Mouse (Mus musculus): ENCODE measurements around the gene Snrnp25.

The Snrnp25 gene

DNA sequence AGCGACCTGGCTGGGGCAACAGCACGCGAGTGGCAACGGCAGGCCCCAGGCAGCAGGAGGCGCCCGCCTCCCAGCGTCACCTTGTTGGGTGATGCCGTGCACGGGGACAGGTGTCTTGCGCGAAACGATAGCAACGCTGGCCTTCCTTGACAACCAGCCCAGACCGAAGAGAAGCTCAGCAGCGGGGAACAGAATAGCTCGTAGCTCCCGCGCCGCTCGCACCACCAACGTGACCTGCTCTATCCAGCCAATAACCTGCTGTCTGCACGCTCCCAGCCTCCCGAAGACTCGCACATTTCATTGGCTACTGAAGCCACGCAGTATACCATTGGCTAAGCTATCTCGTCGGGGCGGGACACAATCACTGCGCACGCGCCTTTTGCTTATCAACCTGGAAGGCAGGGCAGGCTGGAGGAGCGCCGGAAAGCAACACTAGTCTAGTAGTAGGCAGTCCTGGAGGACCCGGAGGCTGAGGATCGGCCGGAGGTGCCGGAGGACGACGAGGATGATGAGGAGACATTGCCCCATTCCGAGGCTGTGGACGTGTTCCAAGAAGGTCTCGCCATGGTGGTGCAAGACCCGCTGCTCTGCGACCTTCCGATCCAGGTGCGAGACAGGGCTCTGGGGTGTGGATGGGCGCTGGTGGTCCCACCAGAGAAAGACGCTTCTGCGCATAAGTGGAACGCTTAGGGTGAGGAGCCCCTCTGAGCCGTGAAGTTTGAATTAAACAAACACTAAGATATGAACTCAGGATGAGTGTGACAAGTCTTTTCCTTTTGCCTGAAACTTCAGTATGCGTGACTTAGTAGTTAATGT is at the start of gene Snrnp25:
TSS of gene Snrnp25 (plus strand) at position 358 of the 816 bp plus-strand sequence.
- peak; percentile 99 for DNase-seq (ENCODE audit: low read depth, low spot score)

DNA sequence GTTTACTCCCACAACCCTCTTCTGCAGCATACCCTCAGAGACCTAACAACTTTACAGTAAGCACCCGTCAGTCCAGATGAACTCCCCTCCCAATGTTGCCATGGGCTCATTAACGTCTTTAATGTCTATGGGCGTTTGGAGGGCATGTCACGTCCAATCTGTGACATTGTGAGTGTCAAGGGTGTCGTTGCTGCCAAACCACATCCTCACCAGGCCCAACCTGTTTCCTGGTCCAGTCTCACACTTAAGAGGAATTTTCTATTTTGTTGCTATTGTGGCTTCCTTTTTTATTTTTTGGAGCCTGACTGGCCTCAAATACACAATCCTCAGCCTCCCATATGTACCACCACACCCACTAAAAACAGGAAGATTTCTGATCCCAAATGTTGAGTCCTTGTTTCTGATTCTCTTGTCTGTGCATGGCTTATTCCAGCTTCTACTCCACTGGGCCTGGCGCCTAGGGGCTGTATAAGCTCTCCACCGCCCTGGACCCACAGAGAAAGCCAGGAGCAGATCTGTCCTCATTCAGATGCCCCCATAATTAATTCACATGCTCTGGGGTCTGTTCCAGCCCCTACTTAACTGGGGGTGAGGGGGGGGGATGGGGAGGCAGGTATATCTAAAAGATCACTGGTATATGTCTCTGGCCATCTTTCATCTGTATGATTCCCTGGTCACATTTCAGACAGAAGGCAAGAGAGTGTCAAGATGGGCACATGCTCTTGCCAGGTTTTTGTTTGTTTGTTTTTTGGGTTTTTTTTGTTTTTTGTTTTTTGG is 48.2 kb upstream of the Snrnp25 start:
- no peak for DNase-seq (ENCODE audit: low read depth, low spot score)

DNA sequence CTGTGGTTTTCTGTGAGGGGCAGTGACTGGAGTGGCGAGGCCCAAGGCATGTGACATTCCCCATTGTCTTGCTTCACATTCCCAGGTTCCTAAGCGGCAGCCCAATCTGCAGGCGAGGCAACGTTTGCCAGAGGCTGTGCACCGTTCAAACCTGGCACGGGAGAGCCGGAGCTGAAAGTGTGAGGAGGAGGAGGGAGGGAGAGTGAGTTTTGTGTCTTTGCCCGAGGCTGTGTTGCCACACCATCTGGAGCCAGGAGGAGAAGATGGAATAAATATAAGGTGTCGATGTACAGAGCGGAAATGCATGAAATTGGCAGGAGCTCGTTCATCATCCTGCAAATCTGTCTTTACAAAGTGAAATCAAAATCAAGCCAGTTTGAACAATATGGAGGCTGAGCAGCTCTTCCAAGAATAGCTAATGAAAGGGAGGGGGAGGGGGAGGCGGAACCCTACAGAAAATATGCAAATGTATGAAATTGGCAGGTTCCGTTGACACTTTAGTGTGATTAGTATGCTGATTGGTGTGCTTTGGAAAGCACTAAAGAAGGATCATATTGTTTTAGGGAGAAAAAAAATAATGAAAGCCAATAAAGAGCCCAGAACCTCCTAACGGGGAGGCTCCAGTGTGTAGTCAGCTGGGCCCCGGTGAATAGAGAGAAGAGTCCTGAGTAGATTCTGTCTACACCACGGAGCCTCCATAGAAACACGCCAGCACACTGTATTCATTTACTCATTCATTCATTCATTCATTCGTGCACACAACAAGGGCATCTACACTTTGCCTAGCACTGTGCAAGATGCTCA is 47.2 kb upstream of the Snrnp25 start:
- no peak for DNase-seq (ENCODE audit: low read depth, low spot score)

DNA sequence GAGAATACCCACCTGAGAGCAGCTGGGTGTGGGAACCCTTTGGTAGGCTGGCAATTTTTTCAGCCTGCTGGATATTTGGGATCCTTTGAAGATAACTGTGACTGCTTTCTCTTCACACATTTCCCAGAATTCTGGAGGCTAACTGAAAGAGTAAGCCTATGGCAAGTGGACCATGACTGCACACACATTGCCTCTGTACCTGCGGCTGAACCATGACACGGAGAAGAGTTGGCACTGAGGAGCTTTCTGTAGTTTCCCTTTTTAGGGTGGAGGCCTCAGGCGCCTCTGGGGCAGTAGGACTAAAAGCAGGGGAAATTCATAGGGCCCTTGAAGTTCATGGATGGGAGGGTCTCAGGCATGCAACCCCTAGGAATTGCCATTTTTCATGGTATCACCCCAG is 46.0 kb upstream of the Snrnp25 start:
- DNase-seq (ENCODE audit: low read depth, low spot score), result no peak

DNA sequence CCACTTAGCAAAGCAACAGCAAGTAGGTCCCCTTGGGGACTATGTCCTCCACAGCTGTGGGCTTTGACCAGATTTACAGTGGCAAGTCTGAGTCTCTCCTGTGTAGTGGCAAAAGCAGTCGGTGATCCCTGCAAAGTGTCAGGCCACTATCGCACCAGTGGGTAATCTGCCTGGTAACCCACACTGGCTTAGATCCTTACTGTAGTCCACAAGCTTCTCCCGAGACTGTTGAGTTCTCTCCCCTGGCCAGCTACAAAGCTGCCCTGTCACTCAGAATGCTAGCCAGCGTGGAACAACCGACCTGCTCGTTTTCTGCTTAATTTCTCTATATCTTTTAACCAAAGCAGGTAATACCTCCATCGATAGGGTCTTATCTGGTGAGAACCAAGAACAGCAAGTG is 44.9 kb upstream of the Snrnp25 start:
- no peak for DNase-seq (ENCODE audit: low read depth, low spot score)

DNA sequence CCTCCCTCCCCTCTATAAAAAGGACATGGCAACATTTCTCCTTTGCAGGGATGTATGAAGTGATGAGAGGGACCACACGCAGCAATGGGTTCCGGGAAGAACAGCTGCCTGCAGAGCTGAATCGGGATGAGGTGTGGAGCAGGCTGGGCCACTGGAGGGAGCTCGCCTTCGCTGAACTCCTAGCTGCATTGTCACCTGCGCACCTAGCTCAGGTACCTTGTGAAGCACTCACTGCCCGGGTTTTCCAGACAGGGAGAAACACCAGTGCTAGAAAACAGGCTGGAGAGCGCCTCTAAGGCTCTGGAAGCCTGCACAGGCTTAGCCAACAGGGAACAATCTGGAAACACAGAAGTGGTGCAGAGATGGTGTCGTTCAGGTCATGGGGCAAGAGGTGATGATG is 43.7 kb upstream of the Snrnp25 start:
- DNase-seq (ENCODE audit: low read depth, low spot score), result peak; percentile 75

DNA sequence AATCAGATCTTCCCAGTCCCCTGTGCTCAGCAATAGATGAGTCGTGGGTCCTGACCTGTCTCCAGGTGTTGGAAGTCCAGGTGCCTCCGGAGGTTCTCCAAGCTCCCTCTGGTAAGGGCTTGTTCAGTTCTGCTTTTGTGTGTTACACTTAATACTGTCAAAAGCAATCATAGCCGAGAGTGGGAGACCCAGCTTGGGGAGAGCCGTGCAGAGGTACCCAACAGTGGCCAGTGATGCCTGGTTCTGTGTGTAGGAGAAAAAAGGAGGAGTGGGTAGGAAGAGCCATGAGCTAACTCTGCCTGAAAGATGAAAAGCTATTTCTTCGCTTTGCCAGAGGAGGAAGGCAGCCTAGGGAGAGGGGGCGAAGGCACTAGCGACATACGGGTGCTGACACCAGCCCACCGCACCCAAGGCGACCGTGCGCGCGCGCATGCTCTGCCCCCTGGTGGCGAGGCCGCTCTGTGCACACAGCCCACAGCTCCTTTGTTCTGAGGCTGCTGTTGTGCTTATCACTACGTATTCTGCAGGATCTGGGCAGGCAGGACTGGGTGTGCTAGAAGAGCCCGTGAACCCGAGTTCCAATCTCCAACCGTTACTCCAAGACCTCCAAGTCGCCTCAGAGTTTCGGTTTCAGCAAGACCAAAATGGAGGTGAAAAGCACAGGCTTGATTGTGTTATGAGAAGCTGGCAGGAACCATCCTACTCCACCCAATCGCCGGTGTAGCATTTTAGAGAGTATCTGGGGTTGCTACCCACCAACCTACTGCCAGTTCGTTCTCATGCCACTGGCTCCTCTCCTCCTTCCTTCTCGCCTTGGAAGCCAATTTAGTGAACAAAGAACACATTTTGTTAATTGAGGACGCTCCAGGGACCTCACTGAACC is 43.1 kb upstream of the Snrnp25 start:
- DNase-seq (ENCODE audit: low read depth, low spot score), result peak; percentile 85

DNA sequence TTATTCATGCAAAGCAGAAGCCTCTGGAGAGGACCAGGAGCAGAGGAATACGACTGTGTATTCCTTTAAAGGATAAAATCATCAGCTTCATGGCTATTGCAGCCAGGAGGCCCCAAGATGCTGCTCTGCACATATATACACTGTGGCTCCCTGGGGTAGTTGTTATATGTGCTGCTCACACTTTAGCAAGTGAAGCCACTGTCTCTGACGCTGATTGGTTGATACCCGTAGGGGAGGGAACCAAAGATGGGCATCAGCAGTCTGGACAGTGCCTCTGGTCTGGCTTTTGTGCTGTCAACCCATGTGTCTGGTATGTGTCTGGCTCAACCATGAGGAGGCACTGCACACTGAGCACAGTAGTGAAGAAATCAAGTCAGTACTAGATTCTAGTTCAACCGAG is 38.5 kb upstream of the Snrnp25 start:
- DNase-seq (ENCODE audit: low read depth, low spot score), result no peak

DNA sequence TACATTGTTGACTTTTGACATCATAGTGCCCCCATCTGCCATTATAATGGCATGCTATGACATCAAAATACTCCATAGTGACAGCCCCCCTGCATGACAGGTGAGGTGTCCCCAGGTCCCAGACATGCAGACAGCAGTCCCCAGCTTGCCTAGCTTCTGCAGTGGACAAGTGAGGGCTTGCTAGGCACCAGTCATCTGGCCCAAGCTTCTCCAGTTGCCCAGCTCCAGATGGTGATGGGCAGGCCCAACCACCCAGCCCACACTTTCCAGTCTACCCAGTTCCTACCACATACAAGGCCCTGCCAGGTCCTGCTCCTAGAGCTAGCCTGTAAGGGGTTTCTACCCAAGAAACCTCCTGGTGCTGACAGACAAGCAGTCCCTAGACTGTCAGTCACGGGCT is 26.7 kb upstream of the Snrnp25 start:
- DNase-seq (ENCODE audit: low read depth, low spot score), result no peak

DNA sequence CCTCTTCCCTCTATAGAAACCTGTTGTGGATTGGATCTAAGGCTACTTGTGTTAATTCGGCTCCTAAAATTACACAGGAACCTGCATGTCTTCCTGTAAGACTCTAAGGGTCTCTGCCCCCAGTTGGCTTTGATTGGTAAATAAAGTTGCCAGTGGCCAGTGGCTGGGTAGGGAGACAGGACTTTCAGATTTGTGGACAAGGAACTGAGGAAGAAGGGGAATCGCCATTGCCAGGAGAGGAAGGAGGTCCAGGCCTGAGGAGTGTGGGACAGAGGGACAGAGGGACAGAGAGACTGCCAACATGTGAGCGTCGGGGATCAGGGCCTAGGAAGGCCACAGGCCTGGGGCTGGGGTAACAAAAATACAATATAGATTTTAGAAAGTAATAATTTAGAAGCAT is 24.0 kb upstream of the Snrnp25 start:
- no peak for DNase-seq (ENCODE audit: low read depth, low spot score)

DNA sequence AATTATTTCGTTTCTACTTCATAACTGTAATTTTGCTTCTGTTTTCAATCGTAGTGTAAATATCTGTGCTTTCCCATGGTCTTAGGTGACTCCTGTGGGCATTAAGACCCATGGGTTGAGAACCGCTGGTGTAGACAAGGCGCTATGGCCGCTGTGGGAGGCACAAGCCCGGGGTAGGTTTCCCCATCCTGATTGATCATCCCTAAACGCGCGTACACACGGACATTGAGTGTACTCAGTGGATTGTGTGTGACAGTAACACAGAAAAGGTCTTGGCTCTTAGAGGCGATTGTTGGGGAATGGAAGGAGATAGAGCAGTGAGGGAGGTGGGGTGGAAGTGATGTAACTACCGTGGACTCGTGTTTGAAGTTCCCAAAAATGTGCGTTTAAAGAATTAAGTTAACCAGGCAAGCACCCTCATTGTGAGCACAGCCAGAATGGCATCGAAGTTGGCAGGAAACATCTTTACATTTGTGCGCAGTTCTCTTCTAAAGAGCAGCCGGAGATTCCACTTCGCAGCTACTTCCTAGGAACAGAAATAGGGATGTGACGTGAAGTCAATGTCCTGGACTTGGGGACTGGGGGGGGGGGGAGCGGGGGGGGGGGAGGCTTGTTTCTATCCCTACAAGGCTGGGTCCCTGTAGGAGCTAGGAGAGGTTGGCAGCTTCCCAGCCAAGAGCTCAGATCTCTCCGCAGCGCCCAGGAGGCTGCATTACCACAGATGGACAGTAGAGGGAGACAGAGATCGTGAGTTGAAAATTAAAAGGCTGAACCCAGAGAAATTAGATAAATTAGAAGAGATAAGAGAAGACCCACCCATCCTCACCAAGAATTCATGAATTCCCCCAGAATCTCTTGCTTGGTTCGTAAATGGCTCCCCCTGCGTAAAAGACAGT is 23.0 kb upstream of the Snrnp25 start:
- peak; percentile 63 for DNase-seq (ENCODE audit: low read depth, low spot score)

DNA sequence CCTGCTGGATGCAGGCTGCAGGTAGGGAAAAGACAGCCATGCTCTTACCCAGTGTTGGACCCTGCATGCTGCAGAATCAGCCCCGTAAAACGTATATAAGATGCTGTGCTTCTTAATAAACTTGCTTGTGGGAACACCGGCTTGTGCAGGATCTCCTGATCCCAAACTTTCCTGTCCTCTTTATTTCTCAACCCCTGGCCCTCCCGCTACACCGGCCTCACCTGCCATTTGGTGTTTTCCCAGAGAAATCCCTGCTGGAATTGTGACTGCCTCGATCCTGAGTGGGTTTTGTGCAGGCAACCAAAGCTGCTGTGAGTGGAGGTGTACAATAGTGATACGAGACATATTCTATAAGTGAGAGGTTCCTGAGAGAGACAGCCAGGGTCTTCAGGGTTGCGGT is 20.7 kb upstream of the Snrnp25 start:
- no peak for DNase-seq (ENCODE audit: low read depth, low spot score)

DNA sequence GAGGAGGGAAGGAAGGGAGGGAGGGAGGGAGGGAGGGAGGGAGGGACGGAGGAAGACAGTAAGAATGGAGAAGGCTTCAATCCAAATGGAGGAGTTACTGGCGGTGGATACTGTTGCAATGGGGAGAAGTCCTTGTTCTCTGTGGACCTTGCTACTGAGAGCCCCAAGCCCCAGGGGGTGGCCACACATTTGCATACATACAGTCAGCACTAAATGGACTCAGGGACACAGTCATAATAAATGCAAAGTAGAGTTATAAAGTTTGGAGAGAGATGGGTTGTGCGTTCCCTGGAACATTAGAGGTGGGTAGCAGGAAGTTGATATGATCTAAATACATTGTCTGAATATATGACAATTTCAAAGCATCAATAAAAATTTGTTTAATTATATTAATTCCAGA is 19.2 kb upstream of the Snrnp25 start:
- no peak for DNase-seq (ENCODE audit: low read depth, low spot score)

DNA sequence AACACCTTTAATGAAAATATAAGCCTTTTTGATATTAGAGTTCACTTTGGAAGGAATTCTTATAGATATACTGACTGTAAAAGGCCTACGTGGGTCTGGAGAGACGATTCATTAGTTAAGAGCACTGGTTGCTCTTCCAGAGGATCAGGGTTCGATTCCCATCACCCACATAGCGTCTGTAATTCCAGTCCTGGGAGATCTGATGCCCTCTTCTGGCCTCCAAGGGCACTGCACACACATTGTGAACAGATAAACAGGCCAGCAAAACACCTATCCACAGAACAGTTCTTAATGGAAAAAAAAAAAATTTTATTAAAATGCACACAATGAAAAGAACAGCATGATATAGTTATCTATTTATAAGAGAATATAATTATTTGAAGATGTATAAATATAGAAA is 18.0 kb upstream of the Snrnp25 start:
- peak; percentile 49 for DNase-seq (ENCODE audit: low read depth, low spot score)

DNA sequence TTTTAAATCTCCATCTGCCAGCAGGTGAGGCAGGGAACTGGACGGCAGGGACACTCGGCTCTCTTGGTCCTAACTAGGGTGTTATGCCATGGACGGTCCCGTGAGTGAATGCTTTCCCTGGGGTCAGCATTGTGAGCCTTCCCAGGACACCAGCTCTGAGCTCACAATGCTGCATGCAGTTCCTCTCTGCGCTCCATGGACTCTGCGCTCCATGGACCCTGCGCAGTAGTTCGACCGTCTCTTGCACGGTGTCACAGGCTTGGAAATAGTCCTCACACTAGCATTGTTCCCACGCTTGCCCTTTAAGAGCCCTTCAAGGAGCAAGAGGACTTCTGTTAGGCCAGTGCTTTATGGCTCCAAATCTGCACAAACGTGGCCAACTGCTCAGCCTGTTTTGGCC is 16.3 kb upstream of the Snrnp25 start:
- no peak for DNase-seq (ENCODE audit: low read depth, low spot score)

DNA sequence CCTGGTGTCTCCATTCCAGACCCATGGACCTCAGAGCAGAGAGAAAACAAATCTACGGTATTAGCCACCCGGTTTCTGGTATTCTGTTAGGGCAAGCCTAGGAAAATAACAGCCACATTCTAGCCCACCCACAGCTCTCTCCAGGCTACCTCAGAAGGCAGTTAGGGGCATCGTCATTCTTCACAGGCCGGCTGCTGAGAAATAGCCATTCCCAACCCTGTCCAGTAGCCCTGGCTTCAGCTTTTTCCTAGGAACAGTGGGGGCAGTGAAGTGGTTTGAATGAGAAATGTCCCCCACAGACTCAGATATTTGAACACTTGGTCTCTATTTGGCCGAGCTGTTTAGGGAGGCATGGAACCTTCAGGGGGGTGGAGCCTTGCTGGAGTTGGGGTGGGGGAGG is 15.8 kb upstream of the Snrnp25 start:
- DNase-seq (ENCODE audit: low read depth, low spot score), result no peak

DNA sequence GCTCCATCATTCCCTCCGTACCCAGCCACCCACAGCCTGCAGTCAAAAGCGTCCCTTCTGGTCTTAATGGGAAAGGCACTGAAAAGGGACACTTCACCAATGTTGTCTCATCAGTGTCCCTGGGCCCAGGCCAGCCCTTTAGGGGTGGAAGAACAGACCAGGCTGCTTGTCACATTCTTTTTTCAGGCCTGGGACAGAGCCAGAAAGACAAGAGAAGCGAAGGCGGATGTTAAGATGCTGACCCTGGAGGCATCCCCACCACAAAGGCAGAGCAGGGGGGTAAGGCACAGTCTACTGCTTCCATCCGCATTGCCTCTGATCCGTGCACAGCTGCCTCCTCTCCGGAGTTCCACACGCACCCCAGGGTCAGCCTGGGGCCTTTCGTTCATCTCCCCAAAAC is 15.1 kb upstream of the Snrnp25 start:
- DNase-seq (ENCODE audit: low read depth, low spot score), result no peak

DNA sequence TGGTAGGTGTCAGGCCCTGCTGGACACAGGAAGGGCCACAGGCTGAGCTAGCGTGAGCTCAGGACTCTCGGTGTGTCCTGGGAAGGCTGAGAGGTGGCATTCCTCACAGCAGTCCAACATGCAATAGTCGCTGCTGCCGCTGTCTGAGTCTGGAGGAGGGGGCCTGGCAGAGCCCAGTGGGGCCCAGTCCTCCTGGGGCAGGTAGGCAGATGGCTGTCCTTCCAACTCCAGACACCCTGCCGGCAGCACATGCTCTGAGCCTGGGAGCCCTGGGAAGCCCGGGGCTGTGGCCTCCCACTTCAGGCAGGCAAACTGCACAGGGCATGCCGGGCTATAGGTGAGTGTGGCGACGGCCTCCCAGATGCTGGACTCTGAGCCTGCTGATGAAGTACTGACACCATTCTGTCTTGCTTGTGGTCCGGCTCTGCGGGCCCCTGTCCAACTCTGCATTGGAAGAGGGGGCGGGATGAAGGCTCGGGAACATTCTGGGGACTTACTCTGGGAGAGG is 14.6 kb upstream of the Snrnp25 start:
- no peak for DNase-seq (ENCODE audit: low read depth, low spot score)

DNA sequence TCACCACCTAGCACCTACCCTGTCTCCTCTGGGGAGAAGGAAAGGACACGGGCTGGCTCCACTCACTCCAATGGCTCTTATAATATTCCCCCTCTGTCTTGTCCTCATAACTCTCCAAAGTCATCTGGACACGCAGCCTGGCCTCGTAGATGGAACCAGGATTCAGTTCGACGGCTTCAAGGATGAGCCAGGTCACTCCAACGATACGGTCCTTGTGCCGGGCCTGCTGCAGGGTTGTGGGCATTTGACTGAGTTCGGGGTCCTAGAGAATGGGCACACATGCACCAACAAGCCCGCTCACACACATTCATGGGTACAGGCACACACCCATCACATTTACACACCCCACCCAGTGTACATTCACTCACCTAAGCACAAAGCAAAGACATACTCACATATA is 12.1 kb upstream of the Snrnp25 start:
- DNase-seq (ENCODE audit: low read depth, low spot score), result no peak

DNA sequence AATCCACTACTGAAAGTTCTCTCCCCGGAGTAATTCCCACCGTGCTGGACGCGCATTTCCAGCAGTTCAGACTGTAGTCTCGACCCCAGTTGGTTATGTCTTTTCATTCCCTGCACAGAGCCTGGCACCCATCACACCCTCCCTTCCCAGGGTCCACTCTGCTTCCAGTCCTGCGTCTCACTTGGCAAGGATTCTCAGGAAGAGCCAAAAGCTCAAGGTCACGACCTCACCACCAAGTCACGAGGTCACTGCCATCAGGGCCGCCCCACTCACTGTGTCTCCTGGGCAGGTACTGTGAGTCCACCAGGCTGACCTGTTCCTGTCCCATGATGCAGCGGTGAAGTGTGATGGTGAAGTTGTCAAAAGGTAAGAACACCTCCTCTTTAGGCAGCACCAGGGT is 11.1 kb upstream of the Snrnp25 start:
- DNase-seq (ENCODE audit: low read depth, low spot score), result no peak
